Comparison of ENCODE assay signal across 10 mouse cellular contexts in the genomic region with DNA sequence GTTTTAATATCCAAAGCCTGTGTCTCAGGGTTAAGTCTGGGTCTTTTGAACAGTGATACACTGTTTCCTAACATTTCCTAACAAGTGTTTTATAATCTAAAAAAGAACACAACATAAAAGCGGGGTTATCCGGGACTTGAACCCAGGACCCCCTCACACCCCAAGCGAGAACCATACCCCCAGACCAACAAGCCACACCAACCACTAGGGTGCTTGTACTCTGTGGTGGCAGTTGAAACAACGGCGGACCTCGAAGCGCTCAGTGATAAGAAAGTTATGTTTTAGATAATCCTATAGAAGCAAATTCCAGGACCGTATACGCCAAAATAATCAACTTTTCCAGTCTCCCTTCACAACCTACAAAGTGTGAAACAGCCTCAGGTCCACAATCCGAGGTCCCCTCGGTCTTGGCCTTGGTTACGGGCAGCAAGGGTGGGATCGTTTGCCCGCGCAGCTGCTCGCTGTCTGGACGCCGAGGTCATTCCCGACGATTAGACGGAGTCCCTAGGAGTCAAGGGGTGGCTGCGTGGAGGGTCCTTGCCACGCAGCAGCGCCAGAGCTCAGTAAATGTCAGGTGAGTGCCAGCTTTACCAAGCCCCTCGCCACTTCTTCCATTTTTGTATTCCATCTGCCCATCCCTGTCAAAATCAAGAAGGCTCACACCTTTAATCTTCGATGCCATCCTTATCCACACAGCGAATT. TPM values are rescaled to one million over a fixed set of nuclear protein-coding genes. Genes with fewer than 3 reads are reported as not detected.
DNase-seq lines count a peak whose midpoint lies in the region; ATAC-seq lines count a peak whose summit lies in the region.
"Had no signal": no experiment of that assay in that cellular context is flagged by ENCODE, and none has a peak within 500 bp of the region (broad histone marks: within the 10 kb centered on the region; RNA-seq: fewer than 3 reads in every experiment).

No protein-coding gene starts in this region.

- DNase-seq in kidney, adult 18-20 months = no peak
- DNase-seq in embryo, embryonic 10.5 days (ENCODE audit: low spot score) = peak; percentile 69
- DNase-seq in neural tube, embryonic 11.5 days (ENCODE audit: low spot score) = peak; percentile 32
- DNase-seq in cerebellum, adult 9-11 months = no peak
- no peak for DNase-seq in testis, postnatal 10 days (ENCODE audit: low spot score)
- no peak for DNase-seq in cerebellum, adult 9-10 months

- 4% methylated on average over 27 of the region's 27 CpGs for WGBS in kidney, embryonic 15.5 days
- WGBS in intestine, embryonic 15.5 days = 6% methylated on average over 27 of the region's 27 CpGs
- WGBS in neural tube, embryonic 11.5 days = 6% methylated on average over 27 of the region's 27 CpGs

- peak overlapping the region; percentile 38 for H3K4me3 ChIP-seq in kidney, embryonic 15.5 days (replicated peaks)
- H3K4me3 ChIP-seq in intestine, embryonic 15.5 days (replicated peaks) = peak overlapping the region; percentile 29
- H3K4me3 ChIP-seq in neural tube, embryonic 11.5 days (ENCODE audit: low read depth, low read length) = peak overlapping the region; percentile 17

- H3K36me3 ChIP-seq in kidney, embryonic 15.5 days = no peaks in the 10 kb centered on the region
- H3K36me3 ChIP-seq in intestine, embryonic 15.5 days = no peaks in the 10 kb centered on the region
- H3K36me3 ChIP-seq in neural tube, embryonic 11.5 days (ENCODE audit: control insufficient read depth, insufficient read depth, low read length) = no peaks in the 10 kb centered on the region

- H3K27me3 ChIP-seq in kidney, embryonic 15.5 days = peaks cover 52% of the 10 kb centered on the region
- peaks cover 18% of the 10 kb centered on the region for H3K27me3 ChIP-seq in intestine, embryonic 15.5 days (replicated peaks)
- H3K27me3 ChIP-seq in neural tube, embryonic 11.5 days (ENCODE audit: control insufficient read depth, insufficient read depth, low read length) = peaks cover 13% of the 10 kb centered on the region; the same call in 1 of the 2 replicates
- H3K27me3 ChIP-seq: Patski had no signal

- no peaks in the 10 kb centered on the region for H3K9me3 ChIP-seq in kidney, embryonic 15.5 days (replicated peaks)
- H3K9me3 ChIP-seq in intestine, embryonic 15.5 days = no peaks in the 10 kb centered on the region
- no peaks in the 10 kb centered on the region for H3K9me3 ChIP-seq in neural tube, embryonic 11.5 days (ENCODE audit: control insufficient read depth, low read length)

- peak overlapping the region; percentile 61 for H3K4me2 ChIP-seq in kidney, embryonic 15.5 days
- H3K4me2 ChIP-seq in intestine, embryonic 15.5 days (replicated peaks) = peak overlapping the region; percentile 66
- H3K4me2 ChIP-seq in neural tube, embryonic 11.5 days (ENCODE audit: low read depth) = peak overlapping the region; percentile 39

- ATAC-seq in kidney, embryonic 15.5 days (replicated peaks; ENCODE audit: low FRiP score) = no peak
- no peak for ATAC-seq in intestine, embryonic 15.5 days
- no peak for ATAC-seq in neural tube, embryonic 11.5 days (ENCODE audit: insufficient read depth, low FRiP score, low TSS enrichment)
- ATAC-seq: Patski had no signal

- peaks cover 34% of the 10 kb centered on the region for H3K4me1 ChIP-seq in kidney, embryonic 15.5 days
- H3K4me1 ChIP-seq in intestine, embryonic 15.5 days (replicated peaks) = peaks cover 3% of the 10 kb centered on the region; the same call in 1 of the 2 replicates
- no peaks in the 10 kb centered on the region for H3K4me1 ChIP-seq in neural tube, embryonic 11.5 days (ENCODE audit: control insufficient read depth, insufficient read depth, low read length)

- no peak overlapping the region for H3K27ac ChIP-seq in kidney, embryonic 15.5 days
- H3K27ac ChIP-seq in intestine, embryonic 15.5 days = no peak overlapping the region
- no peak overlapping the region for H3K27ac ChIP-seq in neural tube, embryonic 11.5 days (ENCODE audit: low read depth, low read length)

- no peak overlapping the region; the same call in 1 of the 2 replicates for H3K9ac ChIP-seq in kidney, embryonic 15.5 days
- no peak overlapping the region for H3K9ac ChIP-seq in intestine, embryonic 15.5 days
- H3K9ac ChIP-seq in neural tube, embryonic 11.5 days (ENCODE audit: low read length) = no peak overlapping the region

RNA-seq across cellular contexts. Expression of a gene that starts 26.3 kb away (rescaled TPM):
- polyA plus RNA-seq in kidney, embryonic 15.5 days (2015; fragmentation: Nextera tagmentation; extraction: Ambion mirVana) = 20.9 and 22.8 TPM in 2 replicates
- 15.2 and 17.7 TPM in 2 replicates for polyA plus RNA-seq in intestine, embryonic 15.5 days (2015; fragmentation: Nextera tagmentation; extraction: Ambion mirVana)
- 23.4 and 24.3 TPM in 2 replicates for polyA plus RNA-seq in neural tube, embryonic 11.5 days (2014; fragmentation: Nextera tagmentation; extraction: Ambion mirVana)

RNA-seq across cellular contexts. Expression of a gene that starts 58.2 kb away (rescaled TPM):
- polyA plus RNA-seq in kidney, embryonic 15.5 days (2015; fragmentation: Nextera tagmentation; extraction: Ambion mirVana) = not detected in 2 replicates
- polyA plus RNA-seq in intestine, embryonic 15.5 days (2015; fragmentation: Nextera tagmentation; extraction: Ambion mirVana) = not detected in 2 replicates
- not detected in 2 replicates for polyA plus RNA-seq in neural tube, embryonic 11.5 days (2014; fragmentation: Nextera tagmentation; extraction: Ambion mirVana)
- polyA plus RNA-seq: gonadal fat pad, adult 2 months; Patski had no signal

Comparison
In these comparisons a context has a peak if more than half of its experiments do, and no peak if none do; other contexts are left out.
1. DNase-seq: peak in embryo, embryonic 10.5 days (single experiment) and neural tube, embryonic 11.5 days (single experiment); none in kidney, adult 18-20 months (single experiment), cerebellum, adult 9-11 months (single experiment), testis, postnatal 10 days (single experiment) and cerebellum, adult 9-10 months (single experiment).
2. Peak in every context shown above with its lines, with median percentiles within 50 percentile points of each other: H3K4me2 ChIP-seq and H3K4me3 ChIP-seq.